Mouse (Mus musculus) stomach, postnatal 0 days (tissue): ENCODE results near the gene Radil. TPM values are rescaled to one million over a fixed set of nuclear protein-coding genes. Genes with fewer than 3 reads are reported as not detected.

ENCODE experiments used
- ATAC-seq: fragments of 200-750 bp; cut with Nextera tagmentation; 2 replicates; pipeline ENCODE4 v1.8.0; 2017; ENCODE audit not compliant: low FRiP score, low TSS enrichment
- DNase-seq: peaks from one replicate; pipeline ENCODE4 v3.0.0-alpha.2; 2016; ENCODE audit warnings: low spot score
- H3K27ac ChIP-seq: fragments of 300-500 bp; sonication (generic); replicated peaks from 2 replicates; pipeline ENCODE4 v1.5.1; 2014; ENCODE audit warnings: mild to moderate bottlenecking, control low read depth
- H3K27me3 ChIP-seq: fragments of 300-500 bp; sonication (generic); 2 replicates; pipeline ENCODE4 v1.6.1; 2014; ENCODE audit warnings: low read length; ENCODE audit not compliant: control insufficient read depth, insufficient read depth
- H3K36me3 ChIP-seq: fragments of 300-500 bp; sonication (generic); 2 replicates; pipeline ENCODE4 v1.6.1; 2014; ENCODE audit warnings: low read length, mixed read lengths; ENCODE audit not compliant: control insufficient read depth, insufficient read depth
- H3K4me1 ChIP-seq: fragments of 300-500 bp; sonication (generic); replicated peaks from 2 replicates; pipeline ENCODE4 v1.6.1; 2014; ENCODE audit warnings: antibody characterized with exemption; ENCODE audit not compliant: control insufficient read depth, insufficient read depth
- H3K4me2 ChIP-seq: fragments of 300-500 bp; sonication (generic); replicated peaks from 2 replicates; pipeline ENCODE4 v1.6.1; 2014; ENCODE audit warnings: low read depth, mild to moderate bottlenecking, control low read depth, moderate library complexity
- H3K4me3 ChIP-seq: fragments of 300-500 bp; sonication (generic); 2 replicates; pipeline ENCODE4 v1.5.1; 2014; ENCODE audit warnings: low read depth, low read length, control low read depth
- H3K9ac ChIP-seq: fragments of 300-500 bp; sonication (generic); 2 replicates; pipeline ENCODE4 v1.6.1; 2014; ENCODE audit warnings: mild to moderate bottlenecking, low read length, control low read depth, mixed read lengths
- H3K9me3 ChIP-seq: fragments of 300-500 bp; sonication (generic); 2 replicates; pipeline ENCODE4 v1.6.1; 2016; ENCODE audit warnings: low read length; ENCODE audit not compliant: control insufficient read depth
- CTCF ChIP-seq: IDR thresholded peaks from 2 replicates; pipeline ENCODE4 v1.5.1; 2016; ENCODE audit warnings: antibody characterized with exemption, low read depth, mild to moderate bottlenecking, moderate library complexity
- EP300 ChIP-seq: optimal IDR thresholded peaks from 2 replicates; pipeline ENCODE3; 2016; ENCODE audit warnings: antibody characterized with exemption
- WGBS: fragments of 180-500 bp; shearing (Covaris S2); extraction: QIAGEN DNeasy Blood & Tissue Kit; methylation state at CpG from one replicate; pipeline ENCODE4 v1.1.7; 2014; 5-methylcytosine and 5-hydroxymethylcytosine counted together
- polyA plus RNA-seq: library from polyadenylated mRNA; unstranded; fragments of >200 nt; fragmentation: Nextera tagmentation; extraction: Ambion mirVana; gene quantifications from 2 replicates; pipeline ENCODE4 v1.2.1, GENCODE M21; 2015

The Radil gene
- polyA plus RNA-seq, 1 experiment from 2014 or later, result 0.36 TPM

- H3K4me3 ChIP-seq, result no peak overlapping the region
- DNase-seq (no peak), ATAC-seq (no peak)
- H3K4me2 ChIP-seq, result no peak overlapping the region
- H3K27me3 ChIP-seq, result no peaks in the 10 kb centered on the region
- TF ChIP-seq CTCF (no peak), EP300 (no peak)
- no peak overlapping the region for H3K27ac ChIP-seq
- H3K9me3 ChIP-seq, result no peaks in the 10 kb centered on the region
- WGBS, result 68% methylated on average over 5 of the region's 5 CpGs
- no peak overlapping the region for H3K9ac ChIP-seq
- H3K4me1 ChIP-seq, result no peaks in the 10 kb centered on the region; the same call in 1 of the 2 replicates
- peaks cover 21% of the 10 kb centered on the region for H3K36me3 ChIP-seq
Observed at GRCm38 (mm10) chr5:142459834-142460233, 91.1 kb downstream of the Radil start.

GRCm38 (mm10) chr5:142458791-142459557, 91.9 kb downstream of the Radil start:
- Histone ChIP-seq H3K4me1 (no peaks in the 10 kb centered on the region), H3K9me3 (no peaks in the 10 kb centered on the region), H3K9ac (no peak overlapping the region), H3K27me3 (no peaks in the 10 kb centered on the region), H3K4me3 (no peak overlapping the region), H3K27ac (no peak overlapping the region), H3K4me2 (no peak overlapping the region), H3K36me3 (peaks cover 28% of the 10 kb centered on the region)
- no peak for ATAC-seq
- no peak for TF ChIP-seq EP300
- no peak for TF ChIP-seq CTCF
- 80% methylated on average over 17 of the region's 17 CpGs for WGBS
- DNase-seq, result no peak

GRCm38 (mm10) chr5:142457345-142457744, 93.6 kb downstream of the Radil start:
- no peaks in the 10 kb centered on the region for H3K9me3 ChIP-seq
- H3K4me1 ChIP-seq, result no peaks in the 10 kb centered on the region
- H3K27me3 ChIP-seq, result no peaks in the 10 kb centered on the region
- no peak overlapping the region for H3K4me2 ChIP-seq
- H3K36me3 ChIP-seq, result peaks cover 35% of the 10 kb centered on the region
- no peak overlapping the region for H3K27ac ChIP-seq
- TF ChIP-seq EP300 (no peak), CTCF (no peak)
- ATAC-seq, result no peak
- no peak overlapping the region for H3K4me3 ChIP-seq
- WGBS, result 35% methylated on average over 10 of the region's 10 CpGs
- H3K9ac ChIP-seq, result 0 out of 2 replicates have a peak overlapping the region, but pooled peaks have one; percentile 23
- DNase-seq, result no peak

- WGBS, result 58% methylated on average over 15 of the region's 15 CpGs
- Histone ChIP-seq H3K9ac (no peak overlapping the region), H3K9me3 (no peaks in the 10 kb centered on the region), H3K27ac (no peak overlapping the region), H3K4me2 (no peak overlapping the region), H3K4me3 (no peak overlapping the region), H3K4me1 (no peaks in the 10 kb centered on the region), H3K27me3 (no peaks in the 10 kb centered on the region), H3K36me3 (peaks cover 36% of the 10 kb centered on the region)
- ATAC-seq (no peak), DNase-seq (no peak)
- no peak for TF ChIP-seq CTCF
- TF ChIP-seq EP300, result no peak
Observed at GRCm38 (mm10) chr5:142456318-142456717, 94.6 kb downstream of the Radil start.

- Histone ChIP-seq H3K9me3 (no peaks in the 10 kb centered on the region), H3K36me3 (peaks cover 51% of the 10 kb centered on the region)
- ATAC-seq, result no peak
Observed at GRCm38 (mm10) chr5:142453742-142454141, 97.2 kb downstream of the Radil start.

GRCm38 (mm10) chr5:142451759-142452158, 99.1 kb downstream of the Radil start:
- Histone ChIP-seq H3K4me1 (no peaks in the 10 kb centered on the region), H3K9me3 (no peaks in the 10 kb centered on the region), H3K27ac (no peak overlapping the region), H3K27me3 (no peaks in the 10 kb centered on the region), H3K36me3 (peaks cover 38% of the 10 kb centered on the region), H3K9ac (no peak overlapping the region), H3K4me2 (no peak overlapping the region), H3K4me3 (no peak overlapping the region)
- no peak for TF ChIP-seq EP300
- no peak for TF ChIP-seq CTCF
- ATAC-seq (no peak), DNase-seq (peak; percentile 57)
- WGBS, result 25% methylated on average over 1 of the region's 1 CpGs

More at GRCm38 (mm10) chr5:142453742-142454141, 97.2 kb downstream of the Radil start:
- Histone ChIP-seq H3K27me3 (no peaks in the 10 kb centered on the region), H3K27ac (no peak overlapping the region), H3K4me1 (no peaks in the 10 kb centered on the region), H3K4me2 (no peak overlapping the region), H3K4me3 (no peak overlapping the region), H3K9ac (no peak overlapping the region)
- TF ChIP-seq EP300 (no peak), CTCF (no peak)
- DNase-seq, result no peak
- 94% methylated on average over 13 of the region's 13 CpGs for WGBS
